Mouse (Mus musculus) gastrocnemius, postnatal 10 days (tissue): ENCODE results near the gene Gcnt7. TPM values are rescaled to one million over a fixed set of nuclear protein-coding genes. Genes with fewer than 3 reads are reported as not detected.

Experiments used
- DNase-seq: peaks from one replicate; pipeline ENCODE4 v3.0.0; 2021; ENCODE audit warnings: mixed read lengths
- total RNA-seq, 2 experiments: library from RNA; stranded (reverse); gene quantifications; 2 replicates each; pipeline ENCODE4 v1.2.3; 2021

Gene Gcnt7
- total RNA-seq, 2 experiments from 2014 or later = not detected

- no peak for DNase-seq
Observed at GRCm38 (mm10) chr2:172460647-172461046, 2.3 kb upstream of the Gcnt7 start.

GRCm38 (mm10) chr2:172452458-172452857 is 5.9 kb downstream of the Gcnt7 start:
- DNase-seq = no peak

- no peak for DNase-seq
Observed at GRCm38 (mm10) chr2:172452031-172452430, 6.4 kb downstream of the Gcnt7 start.

GRCm38 (mm10) chr2:172450640-172451039 is 7.8 kb downstream of the Gcnt7 start:
- DNase-seq = peak; percentile 34

- no peak for DNase-seq
Observed at GRCm38 (mm10) chr2:172448329-172448728, 10.1 kb downstream of the Gcnt7 start.

- DNase-seq = no peak
Observed at GRCm38 (mm10) chr2:172447317-172447716, 11.1 kb downstream of the Gcnt7 start.

GRCm38 (mm10) chr2:172445617-172446016 is 12.8 kb downstream of the Gcnt7 start:
- no peak for DNase-seq

GRCm38 (mm10) chr2:172441176-172441575 is 17.2 kb downstream of the Gcnt7 start:
- DNase-seq = no peak

- no peak for DNase-seq
Observed at GRCm38 (mm10) chr2:172440640-172441005, 17.8 kb downstream of the Gcnt7 start.

GRCm38 (mm10) chr2:172439843-172440639 is 18.4 kb downstream of the Gcnt7 start, which contains the start of gene Rtf2:
Gene Rtf2, plus strand, starts transcription at chr2:172440556.
- DNase-seq = peak; percentile 99

GRCm38 (mm10) chr2:172437371-172437952 is 20.9 kb downstream of the Gcnt7 start:
- DNase-seq = no peak

- DNase-seq = no peak
Observed at GRCm38 (mm10) chr2:172433746-172434145, 24.6 kb downstream of the Gcnt7 start.

GRCm38 (mm10) chr2:172430609-172431008 is 27.8 kb downstream of the Gcnt7 start:
- no peak for DNase-seq

GRCm38 (mm10) chr2:172418208-172418607 is 40.2 kb downstream of the Gcnt7 start:
- no peak for DNase-seq

- no peak for DNase-seq
Observed at GRCm38 (mm10) chr2:172416876-172417275, 41.5 kb downstream of the Gcnt7 start.

GRCm38 (mm10) chr2:172416218-172416617 is 42.2 kb downstream of the Gcnt7 start:
- DNase-seq = no peak

GRCm38 (mm10) chr2:172413894-172414293 is 44.5 kb downstream of the Gcnt7 start:
- DNase-seq = no peak

GRCm38 (mm10) chr2:172413273-172413672 is 45.1 kb downstream of the Gcnt7 start:
- no peak for DNase-seq

- no peak for DNase-seq
Observed at GRCm38 (mm10) chr2:172412454-172412853, 45.9 kb downstream of the Gcnt7 start.

GRCm38 (mm10) chr2:172411091-172411490 is 47.3 kb downstream of the Gcnt7 start:
- DNase-seq = no peak

GRCm38 (mm10) chr2:172410686-172411085 is 47.7 kb downstream of the Gcnt7 start:
- no peak for DNase-seq

GRCm38 (mm10) chr2:172407499-172407898 is 50.9 kb downstream of the Gcnt7 start:
- no peak for DNase-seq

GRCm38 (mm10) chr2:172406173-172406572 is 52.2 kb downstream of the Gcnt7 start:
- no peak for DNase-seq

- no peak for DNase-seq
Observed at GRCm38 (mm10) chr2:172405011-172405410, 53.4 kb downstream of the Gcnt7 start.
